Mouse (Mus musculus): ENCODE measurements at regions not wholly inside any gene's neighbourhood (a gene's known extent, or its start where the extent isn't known, plus 50 kb on each side); places are given as distances from the start of the nearest gene placed in this dataset.

GRCm38 (mm10) chr5:42977108-42977507, 255.9 kb upstream of the Cpeb2 start:
- 89% methylated on average over 4 of the region's 4 CpGs for WGBS
- Histone ChIP-seq H3K4me1 (ENCODE audit: control insufficient read depth, insufficient read depth, low read length) (no peaks in the 10 kb centered on the region), H3K27me3 (replicated peaks; ENCODE audit: control insufficient read depth, insufficient read depth, low read length) (no peaks in the 10 kb centered on the region), H3K4me2 (ENCODE audit: low read depth, low read length) (no peak overlapping the region), H3K4me3 (ENCODE audit: low read depth, low read length) (no peak overlapping the region), H3K27ac (replicated peaks; ENCODE audit: low read depth, low read length) (no peak overlapping the region), H3K9ac (ENCODE audit: low read depth, low read length) (no peak overlapping the region), H3K9me3 (ENCODE audit: control insufficient read depth, low read length) (no peaks in the 10 kb centered on the region), H3K36me3 (ENCODE audit: control insufficient read depth, insufficient read depth, low read length) (no peaks in the 10 kb centered on the region)
- DNase-seq (ENCODE audit: low spot score) (no peak), ATAC-seq (ENCODE audit: low read depth) (no peak)

DNA sequence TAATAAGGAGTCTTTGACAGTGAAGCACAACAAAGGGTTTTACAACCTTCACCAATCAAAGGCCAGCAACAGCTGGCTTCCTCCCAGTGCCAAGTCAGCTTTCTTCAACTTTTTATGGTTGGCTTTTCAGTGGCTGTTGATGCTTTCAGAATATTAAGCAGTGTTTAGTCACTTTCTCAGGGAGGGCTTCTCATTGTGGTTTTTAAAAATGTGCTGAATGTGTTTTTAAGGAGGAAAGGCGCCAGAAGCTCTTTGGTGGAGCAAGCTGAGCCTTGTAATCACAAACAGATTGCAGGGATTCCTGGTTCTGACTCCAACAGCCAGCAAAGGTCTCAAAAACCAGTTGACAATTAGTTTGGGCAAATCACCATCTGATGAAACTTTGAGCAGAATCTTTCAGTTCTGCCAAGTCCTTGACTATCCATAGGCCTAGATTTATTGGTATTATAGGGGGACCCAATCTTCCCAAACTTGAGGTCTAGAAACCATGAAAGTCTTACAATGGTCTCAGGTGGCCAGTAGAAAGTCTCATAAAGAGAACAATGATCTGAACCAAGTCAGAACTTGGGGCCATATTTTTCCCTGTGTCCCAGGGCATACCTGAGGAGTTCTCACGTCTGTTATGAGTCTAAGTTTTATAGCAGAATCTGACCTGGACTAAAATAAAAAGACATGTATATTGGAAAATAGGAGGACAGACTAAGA, 251.9 kb upstream of the Cpeb2 start:
- H3K36me3 ChIP-seq (ENCODE audit: control insufficient read depth, insufficient read depth, low read length): no peaks in the 10 kb centered on the region
- H3K4me2 ChIP-seq (ENCODE audit: low read depth, low read length): no peak overlapping the region
- WGBS: 64% methylated on average over 2 of the region's 2 CpGs
- ATAC-seq (ENCODE audit: low read depth) (0 out of 2 replicates have a peak, but pooled peaks have one; percentile 26), DNase-seq (ENCODE audit: low spot score) (peak; percentile 67)
- H3K9me3 ChIP-seq (ENCODE audit: control insufficient read depth, low read length): no peaks in the 10 kb centered on the region
- no peak overlapping the region for H3K27ac ChIP-seq (replicated peaks; ENCODE audit: low read depth, low read length)
- H3K27me3 ChIP-seq (replicated peaks; ENCODE audit: control insufficient read depth, insufficient read depth, low read length): no peaks in the 10 kb centered on the region
- H3K9ac ChIP-seq (ENCODE audit: low read depth, low read length): no peak overlapping the region
- no peaks in the 10 kb centered on the region for H3K4me1 ChIP-seq (ENCODE audit: control insufficient read depth, insufficient read depth, low read length)
- H3K4me3 ChIP-seq (ENCODE audit: low read depth, low read length): no peak overlapping the region

- Histone ChIP-seq H3K27ac (replicated peaks; ENCODE audit: low read depth, low read length) (no peak overlapping the region), H3K9ac (ENCODE audit: low read depth, low read length) (no peak overlapping the region), H3K4me2 (ENCODE audit: low read depth, low read length) (no peak overlapping the region), H3K4me1 (ENCODE audit: control insufficient read depth, insufficient read depth, low read length) (no peaks in the 10 kb centered on the region), H3K36me3 (ENCODE audit: control insufficient read depth, insufficient read depth, low read length) (no peaks in the 10 kb centered on the region), H3K27me3 (replicated peaks; ENCODE audit: control insufficient read depth, insufficient read depth, low read length) (no peaks in the 10 kb centered on the region), H3K9me3 (ENCODE audit: control insufficient read depth, low read length) (no peaks in the 10 kb centered on the region), H3K4me3 (ENCODE audit: low read depth, low read length) (no peak overlapping the region)
- 73% methylated on average over 4 of the region's 4 CpGs for WGBS
- DNase-seq (ENCODE audit: low spot score): no peak
- ATAC-seq (ENCODE audit: low read depth): no peak
Observed at GRCm38 (mm10) chr5:42986203-42986602, 246.8 kb upstream of the Cpeb2 start.

GRCm38 (mm10) chr5:42987710-42988466, 245.1 kb upstream of the Cpeb2 start:
- H3K4me3 ChIP-seq (ENCODE audit: low read depth, low read length): no peak overlapping the region
- H3K36me3 ChIP-seq (ENCODE audit: control insufficient read depth, insufficient read depth, low read length): no peaks in the 10 kb centered on the region
- H3K27me3 ChIP-seq (replicated peaks; ENCODE audit: control insufficient read depth, insufficient read depth, low read length): no peaks in the 10 kb centered on the region
- 67% methylated on average over 3 of the region's 3 CpGs for WGBS
- peak; percentile 78 for ATAC-seq (ENCODE audit: low read depth)
- no peak overlapping the region for H3K9ac ChIP-seq (ENCODE audit: low read depth, low read length)
- H3K27ac ChIP-seq (replicated peaks; ENCODE audit: low read depth, low read length): 0 out of 2 replicates have a peak overlapping the region, but pooled peaks have one; percentile 33
- no peak overlapping the region for H3K4me2 ChIP-seq (ENCODE audit: low read depth, low read length)
- no peaks in the 10 kb centered on the region for H3K9me3 ChIP-seq (ENCODE audit: control insufficient read depth, low read length)
- H3K4me1 ChIP-seq (ENCODE audit: control insufficient read depth, insufficient read depth, low read length): no peaks in the 10 kb centered on the region
- peak; percentile 80 for DNase-seq (ENCODE audit: low spot score)

DNA sequence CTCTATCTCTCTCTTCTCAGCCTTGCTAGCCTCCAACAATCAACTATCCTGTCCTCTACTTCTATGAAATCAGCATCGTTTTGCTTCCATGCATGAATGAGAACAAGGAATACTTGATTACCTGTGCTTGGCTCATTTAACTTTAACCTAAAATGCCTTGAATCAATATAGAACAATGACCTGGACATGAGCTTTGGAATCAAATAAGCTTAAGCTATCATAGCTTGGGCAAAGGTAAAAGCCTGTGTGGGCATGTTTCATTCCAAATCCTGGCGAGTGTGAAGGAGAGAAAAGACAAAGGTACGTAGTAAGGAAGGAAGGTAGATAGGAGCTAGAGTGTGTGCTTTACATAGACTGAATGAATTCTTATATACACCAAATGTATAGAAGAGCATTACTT, 243.7 kb upstream of the Cpeb2 start:
- ATAC-seq (ENCODE audit: low read depth) (no peak), DNase-seq (ENCODE audit: low spot score) (no peak)
- no peak overlapping the region for H3K9ac ChIP-seq (ENCODE audit: low read depth, low read length)
- H3K27me3 ChIP-seq (replicated peaks; ENCODE audit: control insufficient read depth, insufficient read depth, low read length): no peaks in the 10 kb centered on the region
- H3K36me3 ChIP-seq (ENCODE audit: control insufficient read depth, insufficient read depth, low read length): no peaks in the 10 kb centered on the region
- 76% methylated on average over 3 of the region's 3 CpGs for WGBS
- no peak overlapping the region for H3K27ac ChIP-seq (replicated peaks; ENCODE audit: low read depth, low read length)
- no peak overlapping the region for H3K4me2 ChIP-seq (ENCODE audit: low read depth, low read length)
- no peaks in the 10 kb centered on the region for H3K4me1 ChIP-seq (ENCODE audit: control insufficient read depth, insufficient read depth, low read length)
- H3K9me3 ChIP-seq (ENCODE audit: control insufficient read depth, low read length): no peaks in the 10 kb centered on the region
- H3K4me3 ChIP-seq (ENCODE audit: low read depth, low read length): no peak overlapping the region

DNA sequence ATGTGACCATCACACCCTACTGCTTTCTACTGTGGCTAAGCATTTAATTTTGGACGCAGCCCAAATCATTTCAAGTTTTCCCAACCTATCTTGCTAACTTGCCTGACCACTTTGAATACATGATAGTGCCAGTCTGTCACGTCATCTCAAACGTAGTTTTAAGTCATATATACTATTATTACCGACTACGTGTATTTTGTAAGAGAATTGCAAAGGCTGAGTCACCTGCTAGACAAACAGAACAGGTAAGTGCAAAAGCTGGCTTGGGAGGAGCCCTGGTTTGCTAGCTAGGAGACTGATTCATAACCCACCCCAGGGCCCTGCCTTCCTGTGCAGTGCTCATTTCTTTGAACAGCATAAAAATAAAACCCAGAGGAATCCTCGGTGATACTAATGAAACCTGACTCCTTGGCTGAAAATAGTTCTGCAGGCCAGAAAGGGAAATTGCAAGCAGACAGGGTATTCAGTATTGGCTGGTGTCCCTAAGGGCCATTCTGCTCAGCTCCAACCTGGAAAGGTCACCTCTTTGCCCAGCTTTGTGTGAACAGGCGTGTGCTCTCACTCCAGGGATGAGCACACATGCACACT, 208.9 kb upstream of the Cpeb2 start:
- 54% methylated on average over 7 of the region's 7 CpGs for WGBS
- Histone ChIP-seq H3K9ac (ENCODE audit: low read depth, low read length) (no peak overlapping the region), H3K9me3 (ENCODE audit: control insufficient read depth, low read length) (no peaks in the 10 kb centered on the region), H3K4me3 (ENCODE audit: low read depth, low read length) (no peak overlapping the region), H3K36me3 (ENCODE audit: control insufficient read depth, insufficient read depth, low read length) (no peaks in the 10 kb centered on the region), H3K27me3 (replicated peaks; ENCODE audit: control insufficient read depth, insufficient read depth, low read length) (no peaks in the 10 kb centered on the region), H3K4me1 (ENCODE audit: control insufficient read depth, insufficient read depth, low read length) (peaks cover 8% of the 10 kb centered on the region; the same call in 1 of the 2 replicates), H3K27ac (replicated peaks; ENCODE audit: low read depth, low read length) (0 out of 2 replicates have a peak overlapping the region, but pooled peaks have one; percentile 25), H3K4me2 (ENCODE audit: low read depth, low read length) (no peak overlapping the region)
- ATAC-seq (ENCODE audit: low read depth) (peak; percentile 72), DNase-seq (ENCODE audit: low spot score) (peak; percentile 61)

DNA sequence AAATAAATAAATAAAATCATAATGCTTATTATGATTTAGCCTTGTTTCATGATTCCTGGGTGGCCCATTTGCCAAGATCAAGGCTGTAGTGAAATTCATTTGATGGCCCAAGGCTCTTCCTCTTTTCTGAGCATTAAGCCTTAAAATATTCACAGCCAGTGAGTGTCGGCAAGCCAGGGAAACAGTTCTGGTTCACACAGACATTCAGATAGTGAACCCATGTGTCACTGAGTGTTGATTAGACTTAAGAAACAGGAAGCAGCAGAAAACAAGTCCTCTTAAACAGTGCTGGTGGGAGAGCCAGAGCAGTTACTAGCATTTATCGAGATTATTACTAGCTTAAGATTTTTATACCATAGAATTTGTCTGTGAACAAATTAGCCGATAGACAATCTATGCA, 201.7 kb upstream of the Cpeb2 start:
- DNase-seq (ENCODE audit: low spot score): no peak
- H3K27me3 ChIP-seq (replicated peaks; ENCODE audit: control insufficient read depth, insufficient read depth, low read length): no peaks in the 10 kb centered on the region
- no peak for ATAC-seq (ENCODE audit: low read depth)
- no peaks in the 10 kb centered on the region for H3K9me3 ChIP-seq (ENCODE audit: control insufficient read depth, low read length)
- H3K4me1 ChIP-seq (ENCODE audit: control insufficient read depth, insufficient read depth, low read length): no peaks in the 10 kb centered on the region
- no peaks in the 10 kb centered on the region for H3K36me3 ChIP-seq (ENCODE audit: control insufficient read depth, insufficient read depth, low read length)
- H3K4me2 ChIP-seq (ENCODE audit: low read depth, low read length): no peak overlapping the region
- no peak overlapping the region for H3K9ac ChIP-seq (ENCODE audit: low read depth, low read length)
- no peak overlapping the region for H3K4me3 ChIP-seq (ENCODE audit: low read depth, low read length)
- WGBS: 79% methylated on average over 3 of the region's 3 CpGs
- no peak overlapping the region for H3K27ac ChIP-seq (replicated peaks; ENCODE audit: low read depth, low read length)

- 69% methylated on average over 5 of the region's 5 CpGs for WGBS
- no peaks in the 10 kb centered on the region for H3K36me3 ChIP-seq (ENCODE audit: control insufficient read depth, insufficient read depth, low read length)
- no peaks in the 10 kb centered on the region for H3K4me1 ChIP-seq (ENCODE audit: control insufficient read depth, insufficient read depth, low read length)
- H3K4me2 ChIP-seq (ENCODE audit: low read depth, low read length): no peak overlapping the region
- H3K9ac ChIP-seq (ENCODE audit: low read depth, low read length): no peak overlapping the region
- no peaks in the 10 kb centered on the region for H3K27me3 ChIP-seq (replicated peaks; ENCODE audit: control insufficient read depth, insufficient read depth, low read length)
- H3K9me3 ChIP-seq (ENCODE audit: control insufficient read depth, low read length): no peaks in the 10 kb centered on the region
- no peak for ATAC-seq (ENCODE audit: low read depth)
- no peak overlapping the region for H3K4me3 ChIP-seq (ENCODE audit: low read depth, low read length)
- DNase-seq (ENCODE audit: low spot score): no peak
- no peak overlapping the region for H3K27ac ChIP-seq (replicated peaks; ENCODE audit: low read depth, low read length)
Observed at GRCm38 (mm10) chr5:43031916-43032315, 201.1 kb upstream of the Cpeb2 start.

All from embryonic facial prominence, embryonic 14.5 days (tissue).